Mouse (Mus musculus) layer of hippocampus, postnatal 14 days (tissue): ENCODE measurements at regions not wholly inside any gene's neighbourhood (a gene's known extent, or its start where the extent isn't known, plus 50 kb on each side); places are given as distances from the start of the nearest gene placed in this dataset.

Experiments used
- DNase-seq, 2 experiments: peaks; one replicate each; pipeline ENCODE4 v3.0.0; 2021 to 2022; ENCODE audit warnings: low spot score in 2 of 2, mixed read lengths in 1 of 2

DNA sequence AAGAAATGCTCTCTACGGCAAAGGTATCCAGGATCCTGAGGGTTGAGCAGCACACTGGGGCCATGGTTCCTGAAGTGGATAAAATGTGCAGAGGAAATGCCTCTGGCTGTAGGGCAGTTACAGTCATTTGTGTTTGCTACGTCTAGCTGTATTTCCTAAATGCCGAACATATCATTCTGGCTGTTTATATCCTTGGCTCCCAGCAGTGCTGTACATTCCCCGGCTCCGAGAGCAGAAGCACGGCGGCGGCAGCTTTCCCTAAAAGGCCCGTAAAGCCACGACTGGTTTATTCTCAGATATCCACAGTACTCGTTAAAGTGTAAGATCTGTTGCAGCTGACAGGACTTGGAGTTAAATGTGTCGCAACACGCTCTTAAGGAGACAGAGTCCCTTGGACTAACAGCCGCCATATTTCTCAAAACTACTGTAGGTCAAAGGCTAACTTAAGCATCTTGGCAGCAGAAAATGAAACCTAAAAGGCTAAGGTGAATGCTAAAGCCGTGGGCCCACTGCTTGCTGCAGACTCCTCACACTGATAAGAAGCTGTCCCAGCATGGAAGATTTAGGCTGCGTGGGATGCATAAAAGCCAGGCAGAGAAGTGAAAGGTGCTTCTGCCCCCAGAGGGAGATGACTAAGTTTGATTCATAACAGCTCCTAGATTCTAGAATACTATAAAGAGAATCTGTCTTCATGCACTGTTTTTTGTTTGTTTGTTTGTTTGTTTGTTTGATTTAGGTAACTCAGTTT, 192.1 kb upstream of the Fn1 start:
- no peak for DNase-seq

- DNase-seq = no peak
Measured at GRCm38 (mm10) chr1:71837764-71838163, 184.8 kb upstream of the Fn1 start.

DNA sequence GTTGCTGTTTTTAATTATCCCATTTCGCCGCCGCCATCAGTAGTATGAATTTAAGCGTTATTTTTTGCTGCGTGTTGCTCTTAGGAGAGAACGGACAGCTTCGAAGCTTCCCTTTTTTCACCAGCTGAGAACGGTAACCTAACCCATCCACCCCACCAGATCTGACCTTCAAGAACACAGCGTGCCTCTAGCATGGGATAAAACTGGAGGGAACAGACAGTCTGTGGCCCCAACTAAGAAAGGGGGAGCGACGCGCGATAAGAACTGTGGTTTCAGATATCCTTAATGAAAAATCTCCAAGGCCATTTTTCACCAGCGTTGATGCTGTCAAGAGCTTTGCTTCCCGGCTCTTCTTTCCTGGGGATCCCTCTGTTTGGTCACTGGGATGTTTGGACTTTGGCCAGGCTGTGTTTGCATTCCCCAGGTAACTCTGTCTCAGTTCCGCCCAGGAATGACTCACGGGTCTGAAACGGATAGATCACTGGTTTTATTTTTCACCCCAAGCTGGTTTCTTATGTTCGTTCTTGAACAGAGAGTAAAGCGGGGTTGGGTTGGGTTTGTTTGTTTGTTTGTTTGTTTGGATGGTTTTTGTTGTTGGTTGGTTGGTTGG, 184.1 kb upstream of the Fn1 start:
- no peak for DNase-seq

DNA sequence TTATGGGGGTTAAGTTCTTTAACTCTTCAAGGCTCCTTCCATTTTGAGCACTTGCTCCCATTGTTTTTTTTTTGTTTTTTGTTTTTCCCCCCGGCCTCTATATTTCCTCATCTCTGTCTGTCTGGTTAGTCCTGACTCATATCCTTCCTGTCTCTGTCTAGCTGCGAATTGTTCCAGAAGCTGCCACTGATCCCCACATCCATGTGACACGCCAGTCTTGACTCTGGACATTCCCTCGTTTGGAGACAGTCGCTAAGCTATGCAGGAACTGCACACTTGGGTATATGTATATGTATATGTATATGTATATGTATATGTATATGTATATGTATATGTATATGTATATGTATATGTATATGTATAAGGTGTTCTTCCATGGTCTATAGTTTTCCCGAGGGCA, 177.4 kb upstream of the Fn1 start:
- DNase-seq = no peak

- DNase-seq = no peak
Measured at GRCm38 (mm10) chr1:71824410-71824809, 171.4 kb upstream of the Fn1 start.

DNA sequence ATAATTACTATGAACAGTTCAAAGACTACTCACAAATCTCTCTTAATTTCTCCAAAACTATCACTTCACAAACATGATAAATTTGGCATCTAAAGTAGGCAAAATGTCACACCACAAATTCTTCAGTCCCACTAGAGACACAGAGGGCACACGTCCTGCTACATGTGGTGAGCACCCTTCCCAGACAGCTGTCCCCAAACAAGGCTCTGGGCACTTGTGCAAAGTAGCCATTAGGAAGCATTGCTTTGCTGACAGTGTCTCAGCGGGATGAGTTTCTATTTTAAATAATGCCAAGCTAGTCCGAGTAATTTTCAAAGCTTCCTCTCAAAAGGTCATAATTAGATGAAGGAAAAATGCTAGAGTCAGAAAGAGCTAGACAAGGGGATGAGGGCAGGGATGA, 169.1 kb upstream of the Fn1 start:
- DNase-seq = no peak

DNA sequence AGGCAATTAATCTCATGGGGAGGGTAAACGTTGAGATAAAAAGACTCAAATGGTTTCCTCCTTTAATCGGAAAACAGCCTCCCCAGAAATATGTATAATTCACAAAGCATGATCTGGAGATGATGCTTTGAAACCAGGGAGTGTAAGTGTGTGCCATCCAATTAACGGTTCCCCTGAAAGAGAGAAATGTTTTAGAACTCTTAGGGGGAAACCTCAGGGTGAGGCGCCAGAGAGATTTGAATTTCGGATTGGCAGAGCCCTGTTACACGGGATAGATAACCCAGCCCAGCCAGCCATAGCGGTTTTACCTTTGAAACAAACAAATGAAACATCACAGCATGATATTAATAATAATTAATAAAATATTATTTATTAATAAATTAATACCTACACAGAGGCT, 168.1 kb upstream of the Fn1 start:
- no peak for DNase-seq

DNA sequence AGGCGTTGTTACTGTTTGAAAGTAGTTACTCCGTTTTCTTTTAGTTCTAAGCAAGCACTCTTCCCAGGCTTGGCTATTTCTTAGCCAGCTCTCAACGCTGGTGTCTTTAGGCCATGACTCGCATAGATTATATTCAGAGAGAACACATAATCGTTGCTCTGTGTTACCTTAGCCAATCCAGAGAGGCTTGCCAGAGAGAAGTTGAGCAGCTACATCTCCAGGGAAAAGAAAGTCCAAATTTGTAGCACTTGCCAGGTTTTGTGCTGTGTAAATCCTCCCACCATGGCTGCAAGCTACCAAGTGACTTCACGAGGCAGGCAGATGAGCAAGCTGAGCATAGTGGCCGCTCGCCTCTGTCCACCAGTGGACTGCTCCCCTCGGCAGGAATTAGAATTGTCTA, 163.3 kb upstream of the Fn1 start:
- DNase-seq = no peak

GRCm38 (mm10) chr1:71814141-71814540, 161.1 kb upstream of the Fn1 start:
- no peak for DNase-seq

DNA sequence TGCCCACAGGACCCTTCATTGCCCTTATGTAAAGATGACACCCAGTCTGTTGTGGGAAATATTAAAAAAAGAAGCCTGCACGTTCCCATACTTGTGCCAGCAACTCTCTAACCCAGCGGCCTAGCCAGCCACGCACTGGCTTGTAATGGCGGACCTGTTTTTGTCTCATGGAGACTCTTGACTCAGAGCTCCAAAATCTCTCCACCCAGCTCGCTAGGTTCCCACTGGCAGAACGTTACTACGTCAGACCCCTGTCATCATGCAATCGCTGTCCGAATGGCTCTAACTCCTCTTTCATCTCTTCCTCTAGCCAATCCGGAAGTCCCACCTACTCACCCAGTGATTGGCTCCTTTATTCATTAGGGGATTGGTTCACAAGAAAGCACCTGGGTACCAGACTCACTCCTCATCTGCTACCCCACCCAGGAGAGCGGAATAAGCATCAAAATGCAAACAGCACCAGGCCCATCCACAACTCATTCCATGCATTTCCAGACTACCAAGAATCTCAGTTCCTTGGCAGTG, 159.2 kb upstream of the Fn1 start:
- no peak for DNase-seq

- no peak for DNase-seq
Measured at GRCm38 (mm10) chr1:71811196-71811788, 158.3 kb upstream of the Fn1 start.

DNA sequence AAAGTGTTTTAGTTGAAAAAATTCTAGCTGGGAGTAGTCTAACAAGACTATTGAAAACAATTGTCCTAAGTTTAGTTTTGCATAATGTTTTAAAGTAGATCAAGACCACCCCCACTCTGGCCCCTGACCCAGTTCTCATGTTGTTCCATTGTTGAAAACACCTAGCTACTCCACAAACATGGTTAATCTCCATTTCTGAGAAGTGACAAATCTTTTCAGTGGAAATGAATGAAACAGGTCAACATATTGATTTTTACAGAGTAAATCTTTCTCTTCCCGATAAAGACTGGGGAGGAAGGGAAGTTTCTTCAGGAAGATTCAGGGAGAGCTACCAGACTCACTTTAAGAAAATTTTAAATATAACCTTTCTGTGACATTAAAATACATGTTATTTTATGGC, 155.0 kb upstream of the Fn1 start:
- DNase-seq = no peak

GRCm38 (mm10) chr1:71807586-71807985, 154.6 kb upstream of the Fn1 start:
- DNase-seq = no peak

- DNase-seq = no peak
Measured at GRCm38 (mm10) chr1:71801283-71802066, 148.5 kb upstream of the Fn1 start.

DNA sequence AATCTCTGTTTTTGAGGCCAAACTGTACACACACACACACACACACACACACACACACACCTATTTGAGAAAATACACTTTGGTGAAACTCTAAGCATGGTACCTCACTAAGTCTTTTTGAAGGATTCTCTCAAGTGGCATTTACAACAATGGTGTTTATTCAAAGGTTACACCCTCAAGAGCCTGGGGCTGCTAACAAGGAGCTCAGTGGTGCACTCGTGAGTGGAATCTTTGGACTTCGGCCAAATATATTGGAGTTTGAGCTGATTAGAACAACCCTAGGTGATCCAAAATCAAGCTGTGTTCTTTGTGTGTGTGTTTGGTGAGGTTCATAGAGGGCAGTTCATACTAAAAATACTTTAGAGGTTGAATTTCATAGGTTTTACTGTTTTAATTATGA, 147.6 kb upstream of the Fn1 start:
- no peak for DNase-seq

DNA sequence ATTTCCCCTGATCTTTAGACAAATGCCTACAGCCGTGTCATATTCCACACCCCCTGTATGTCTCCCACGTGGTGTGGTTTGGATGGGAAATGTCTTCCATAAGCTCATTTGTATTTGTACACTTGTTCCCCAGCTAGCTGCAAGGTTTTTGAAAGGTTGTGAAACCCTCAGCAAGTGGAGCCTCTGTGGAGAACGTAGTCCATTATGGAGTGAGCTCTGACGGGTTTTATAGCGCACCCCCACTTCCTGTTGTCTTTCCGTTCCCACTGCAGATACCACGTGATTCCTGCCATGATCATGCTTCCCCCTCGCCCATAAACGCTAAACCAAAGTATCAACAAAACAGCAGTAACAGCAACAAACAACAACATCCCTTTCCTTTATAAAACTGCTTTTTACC, 145.6 kb upstream of the Fn1 start:
- no peak for DNase-seq

- no peak for DNase-seq
Measured at GRCm38 (mm10) chr1:71788408-71788807, 135.4 kb upstream of the Fn1 start.

GRCm38 (mm10) chr1:71784880-71785279, 131.9 kb upstream of the Fn1 start:
- no peak for DNase-seq

- DNase-seq = no peak
Measured at GRCm38 (mm10) chr1:71778292-71778691, 125.3 kb upstream of the Fn1 start.

- no peak for DNase-seq
Measured at GRCm38 (mm10) chr1:71775865-71776501, 123.0 kb upstream of the Fn1 start.

GRCm38 (mm10) chr1:71772526-71772925, 119.5 kb upstream of the Fn1 start:
- DNase-seq = no peak
